Mouse (Mus musculus) hindbrain, embryonic 15.5 days (tissue): ENCODE measurements at regions not wholly inside any gene's neighbourhood (a gene's known extent, or its start where the extent isn't known, plus 50 kb on each side); places are given as distances from the start of the nearest gene placed in this dataset.
"Not testable (repeated sequence)": the region's sequence is repeated elsewhere in the genome, so short reads cannot be mapped to it uniquely, and the experiment has no call there.

Source experiments
- ATAC-seq: fragments of 200-750 bp; cut with Nextera tagmentation; 2 replicates; pipeline ENCODE4 v1.8.0; 2017; ENCODE audit warnings: low read depth, moderate number of reproducible peaks, moderate TSS enrichment; ENCODE audit not compliant: low FRiP score
- H3K27ac ChIP-seq: fragments of 300-500 bp; sonication (generic); replicated peaks from 2 replicates; pipeline ENCODE4 v1.5.1; 2015; ENCODE audit warnings: mild to moderate bottlenecking, inconsistent platforms
- H3K27me3 ChIP-seq: fragments of 300-500 bp; sonication (generic); 2 replicates; pipeline ENCODE4 v1.6.1; 2015; ENCODE audit warnings: control low read depth, inconsistent platforms
- H3K36me3 ChIP-seq: fragments of 300-500 bp; sonication (generic); 2 replicates; pipeline ENCODE4 v1.6.1; 2015; ENCODE audit warnings: control low read depth, inconsistent platforms
- H3K4me1 ChIP-seq: fragments of 300-500 bp; sonication (generic); replicated peaks from 2 replicates; pipeline ENCODE4 v1.6.1; 2015; ENCODE audit warnings: control low read depth, inconsistent platforms
- H3K4me2 ChIP-seq: fragments of 300-500 bp; sonication (generic); 2 replicates; pipeline ENCODE4 v1.6.1; 2015; ENCODE audit warnings: moderate library complexity, mild to moderate bottlenecking, inconsistent platforms
- H3K4me3 ChIP-seq: fragments of 300-500 bp; sonication (generic); 2 replicates; pipeline ENCODE4 v1.5.1; 2015; ENCODE audit warnings: mild to moderate bottlenecking, inconsistent platforms
- H3K9ac ChIP-seq: fragments of 300-500 bp; sonication (generic); 2 replicates; pipeline ENCODE4 v1.6.1; 2015; ENCODE audit warnings: inconsistent platforms
- H3K9me3 ChIP-seq: fragments of 300-500 bp; sonication (generic); 2 replicates; pipeline ENCODE4 v1.6.1; 2016; ENCODE audit warnings: control low read depth, inconsistent platforms
- WGBS: fragments of 180-500 bp; shearing (Covaris S2); methylation state at CpG from one replicate; pipeline ENCODE4 v1.1.7; 2015; 5-methylcytosine and 5-hydroxymethylcytosine counted together

DNA sequence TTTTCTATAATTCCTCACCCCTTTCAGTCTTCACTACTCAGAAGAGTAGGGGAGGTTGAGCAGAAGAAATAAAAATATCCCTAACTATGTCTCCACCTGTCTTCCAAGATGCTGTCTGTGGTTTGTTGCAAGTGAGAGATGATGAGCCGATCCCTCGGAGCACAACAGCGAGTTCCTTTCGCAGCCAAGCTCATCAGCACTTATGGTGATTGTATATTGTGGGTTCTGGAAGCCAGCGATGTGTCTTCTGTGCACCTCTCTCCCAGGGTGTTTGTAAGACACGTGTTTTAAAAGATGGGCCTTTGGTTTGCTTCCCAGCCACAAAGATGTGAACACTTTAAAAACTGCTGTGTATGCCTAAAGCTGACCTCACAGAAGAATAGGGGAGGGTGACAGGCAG, 309.0 kb downstream of the Abcc12 start:
- ATAC-seq, result no peak
- no peaks in the 10 kb centered on the region for H3K27me3 ChIP-seq
- peaks cover 10% of the 10 kb centered on the region for H3K4me1 ChIP-seq
- 81% methylated on average over 6 of the region's 6 CpGs for WGBS
- no peak overlapping the region for H3K4me3 ChIP-seq
- no peak overlapping the region for H3K9ac ChIP-seq
- H3K9me3 ChIP-seq, result no peaks in the 10 kb centered on the region
- no peak overlapping the region for H3K27ac ChIP-seq
- H3K36me3 ChIP-seq, result no peaks in the 10 kb centered on the region
- no peak overlapping the region for H3K4me2 ChIP-seq

DNA sequence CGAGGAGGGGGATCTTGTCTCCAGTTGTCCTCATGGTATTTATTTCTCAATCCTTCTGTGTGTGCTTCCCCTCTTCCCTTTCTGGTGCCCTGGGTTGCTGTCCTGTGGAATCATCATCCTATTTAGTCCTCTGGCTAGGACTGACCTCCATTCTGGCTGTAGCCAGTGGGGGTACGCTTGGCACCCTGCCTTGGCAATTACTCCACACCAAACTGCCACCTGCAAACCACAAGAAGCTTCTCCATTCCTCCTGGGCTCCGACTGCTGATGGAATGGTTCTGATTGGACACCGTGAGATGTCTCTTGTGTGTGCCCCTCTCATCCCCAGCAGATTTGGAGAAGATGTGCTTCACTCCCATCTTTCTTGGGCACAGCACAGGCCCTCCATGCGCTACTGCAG, 322.5 kb downstream of the Abcc12 start:
- WGBS, result 81% methylated on average over 5 of the region's 5 CpGs
- Histone ChIP-seq H3K36me3 (no peaks in the 10 kb centered on the region), H3K27me3 (no peaks in the 10 kb centered on the region), H3K4me2 (no peak overlapping the region), H3K9ac (no peak overlapping the region), H3K4me3 (no peak overlapping the region), H3K9me3 (no peaks in the 10 kb centered on the region), H3K27ac (no peak overlapping the region), H3K4me1 (0 out of 2 replicates have a peak, but pooled peaks cover 8% of the 10 kb centered on the region)
- ATAC-seq, result no peak

DNA sequence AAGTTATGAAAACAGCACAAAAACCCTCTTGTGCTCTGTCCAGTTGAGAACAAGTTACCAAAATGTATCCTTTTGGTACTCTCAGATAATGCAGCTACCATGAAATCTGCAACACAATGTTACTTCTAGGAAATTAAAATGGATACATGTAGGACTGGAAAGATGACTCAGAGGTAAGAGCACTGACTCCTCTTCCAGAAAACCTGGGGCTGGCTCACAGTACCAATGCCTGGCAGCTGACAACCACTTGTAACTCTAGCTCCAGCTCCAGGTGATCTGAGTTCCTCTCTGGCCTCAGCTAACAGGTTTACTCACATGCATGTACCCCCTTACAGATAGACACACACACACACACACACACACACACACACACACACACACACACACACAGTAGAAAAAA, 325.1 kb downstream of the Abcc12 start:
- H3K4me3 ChIP-seq, result no peak overlapping the region
- no peak overlapping the region for H3K9ac ChIP-seq
- H3K27ac ChIP-seq, result no peak overlapping the region
- H3K9me3 ChIP-seq, result no peaks in the 10 kb centered on the region
- ATAC-seq, result no peak
- H3K36me3 ChIP-seq, result no peaks in the 10 kb centered on the region
- no peak overlapping the region for H3K4me2 ChIP-seq
- H3K27me3 ChIP-seq, result no peaks in the 10 kb centered on the region
- H3K4me1 ChIP-seq, result 0 out of 2 replicates have a peak, but pooled peaks cover 8% of the 10 kb centered on the region

- Histone ChIP-seq H3K4me3 (no peak overlapping the region), H3K9me3 (no peaks in the 10 kb centered on the region), H3K27ac (no peak overlapping the region), H3K4me1 (0 out of 2 replicates have a peak, but pooled peaks cover 8% of the 10 kb centered on the region), H3K4me2 (no peak overlapping the region), H3K9ac (no peak overlapping the region), H3K27me3 (no peaks in the 10 kb centered on the region), H3K36me3 (no peaks in the 10 kb centered on the region)
- whole genome bisulfite sequencing, result 74% methylated on average over 1 of the region's 1 CpGs
- ATAC-seq, result no peak
Observed at GRCm38 (mm10) chr8:86254680-86255079, 325.8 kb downstream of the Abcc12 start.

DNA sequence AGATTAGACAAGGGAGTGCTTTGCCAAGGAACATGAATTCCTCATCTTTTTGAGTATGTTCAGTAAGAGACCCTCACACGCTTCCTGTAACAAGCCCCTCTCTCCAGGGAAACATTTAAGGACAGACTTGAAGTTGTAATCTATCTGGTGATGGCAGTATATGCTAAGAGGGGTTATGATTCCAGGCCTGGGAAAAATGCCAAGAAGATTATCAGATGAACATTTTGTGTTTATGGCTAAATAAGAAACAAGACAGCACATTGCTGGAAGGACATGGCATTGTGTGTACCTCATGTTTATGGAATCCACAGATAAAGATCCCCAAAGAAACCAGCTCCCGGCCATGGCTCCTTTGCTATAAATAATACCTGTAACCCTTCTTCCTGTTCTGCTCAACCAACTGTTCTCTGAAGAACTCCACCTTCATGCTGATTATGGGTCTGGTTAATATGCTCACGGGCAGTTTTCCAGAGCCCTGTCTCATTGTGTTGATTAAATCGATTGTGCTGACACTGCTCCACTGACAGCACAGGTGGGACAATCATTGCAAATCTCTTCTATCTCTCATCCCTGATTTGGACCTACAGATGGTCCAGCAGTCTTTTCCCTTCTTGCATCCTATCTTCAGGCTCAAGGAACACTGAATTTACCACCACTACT, 327.7 kb downstream of the Abcc12 start:
- no peak for ATAC-seq
- Histone ChIP-seq H3K9me3 (no peaks in the 10 kb centered on the region), H3K4me1 (0 out of 2 replicates have a peak, but pooled peaks cover 4% of the 10 kb centered on the region)

GRCm38 (mm10) chr8:86234696-86235095, 345.8 kb downstream of the Abcc12 start:
- WGBS, result 96% methylated on average over 4 of the region's 4 CpGs
- no peak overlapping the region for H3K27ac ChIP-seq
- H3K27me3 ChIP-seq, result no peaks in the 10 kb centered on the region
- H3K36me3 ChIP-seq, result no peaks in the 10 kb centered on the region
- no peaks in the 10 kb centered on the region for H3K4me1 ChIP-seq
- H3K9me3 ChIP-seq, result no peaks in the 10 kb centered on the region
- no peak overlapping the region for H3K4me3 ChIP-seq
- no peak overlapping the region for H3K4me2 ChIP-seq
- ATAC-seq, result no peak
- H3K9ac ChIP-seq, result no peak overlapping the region

More for the DNA sequence above, 327.7 kb downstream of the Abcc12 start:
- no peak overlapping the region for H3K9ac ChIP-seq
- 75% methylated on average over 4 of the region's 4 CpGs for WGBS
- no peak overlapping the region for H3K4me2 ChIP-seq
- no peak overlapping the region for H3K27ac ChIP-seq
- H3K4me3 ChIP-seq, result no peak overlapping the region
- no peaks in the 10 kb centered on the region for H3K36me3 ChIP-seq
- no peaks in the 10 kb centered on the region for H3K27me3 ChIP-seq

GRCm38 (mm10) chr8:86231994-86232393, 348.5 kb downstream of the Abcc12 start:
- H3K4me2 ChIP-seq, H3K4me3 ChIP-seq, H3K4me1 ChIP-seq, ATAC-seq, H3K27ac ChIP-seq, H3K9ac ChIP-seq, H3K36me3 ChIP-seq, H3K27me3 ChIP-seq, H3K9me3 ChIP-seq: not testable (repeated sequence)
- WGBS, result 85% methylated on average over 6 of the region's 6 CpGs

- Histone ChIP-seq H3K36me3 (no peaks in the 10 kb centered on the region), H3K27ac (no peak overlapping the region), H3K9ac (no peak overlapping the region), H3K27me3 (no peaks in the 10 kb centered on the region), H3K4me1 (no peaks in the 10 kb centered on the region), H3K4me3 (no peak overlapping the region), H3K9me3 (no peaks in the 10 kb centered on the region), H3K4me2 (no peak overlapping the region)
- WGBS, result 54% methylated on average over 4 of the region's 4 CpGs
- no peak for ATAC-seq
Observed at GRCm38 (mm10) chr8:86224851-86225250, 355.6 kb downstream of the Abcc12 start.

DNA sequence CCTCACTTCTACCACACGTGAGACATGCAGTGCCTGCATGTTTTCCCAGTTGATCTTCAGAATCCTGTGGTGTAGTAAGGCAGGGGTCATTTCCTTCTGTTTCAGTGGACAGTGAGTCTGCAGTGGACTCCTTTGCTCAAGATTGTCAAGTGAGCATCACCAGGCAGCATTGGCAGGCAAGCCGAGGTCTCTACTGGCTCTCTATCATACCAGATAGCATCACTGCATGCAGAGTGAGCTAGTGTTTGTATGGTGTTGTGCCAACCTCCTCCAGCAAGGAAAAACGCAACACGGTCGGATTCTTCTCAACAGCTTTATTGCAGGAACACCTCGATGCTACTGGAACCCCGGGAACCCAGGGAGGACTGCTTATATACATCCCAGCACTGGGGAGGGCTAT, 357.8 kb downstream of the Abcc12 start:
- H3K4me2 ChIP-seq, result no peak overlapping the region
- H3K4me1 ChIP-seq, result no peaks in the 10 kb centered on the region
- no peak for ATAC-seq
- no peaks in the 10 kb centered on the region for H3K36me3 ChIP-seq
- H3K4me3 ChIP-seq, result no peak overlapping the region
- no peak overlapping the region for H3K9ac ChIP-seq
- no peaks in the 10 kb centered on the region for H3K27me3 ChIP-seq
- H3K27ac ChIP-seq, result no peak overlapping the region
- WGBS, result 92% methylated on average over 7 of the region's 7 CpGs
- no peaks in the 10 kb centered on the region for H3K9me3 ChIP-seq

GRCm38 (mm10) chr8:86222228-86222627, 358.3 kb downstream of the Abcc12 start:
- H3K36me3 ChIP-seq, result no peaks in the 10 kb centered on the region
- H3K9me3 ChIP-seq, result no peaks in the 10 kb centered on the region
- no peak for ATAC-seq
- no peak overlapping the region for H3K9ac ChIP-seq
- no peaks in the 10 kb centered on the region for H3K4me1 ChIP-seq
- no peak overlapping the region for H3K4me3 ChIP-seq
- H3K4me2 ChIP-seq, result no peak overlapping the region
- no peaks in the 10 kb centered on the region for H3K27me3 ChIP-seq
- H3K27ac ChIP-seq, result no peak overlapping the region
- 95% methylated on average over 4 of the region's 4 CpGs for WGBS

DNA sequence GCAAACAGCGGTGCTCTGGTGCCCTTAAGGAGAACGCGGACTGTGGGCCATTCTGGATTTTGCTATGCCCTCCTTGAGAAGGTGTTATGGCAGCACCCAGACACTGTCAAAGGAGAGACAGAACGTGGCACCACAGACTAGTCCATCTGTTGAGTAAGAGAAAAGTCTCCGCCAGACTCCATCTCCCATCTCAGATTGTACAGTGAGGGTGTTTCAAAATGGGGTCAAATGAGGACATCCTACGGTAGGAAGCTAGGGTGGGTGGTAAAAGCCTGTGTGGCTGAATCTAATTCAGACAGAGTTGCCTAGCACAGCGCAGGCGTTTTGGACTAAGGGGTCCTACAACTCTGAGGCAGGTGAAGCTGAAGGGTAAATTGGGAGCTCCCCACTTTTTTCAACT, 366.1 kb downstream of the Abcc12 start:
- Histone ChIP-seq H3K4me1 (no peaks in the 10 kb centered on the region), H3K9ac (no peak overlapping the region), H3K4me2 (no peak overlapping the region), H3K27ac (no peak overlapping the region), H3K9me3 (no peaks in the 10 kb centered on the region), H3K36me3 (no peaks in the 10 kb centered on the region), H3K4me3 (no peak overlapping the region), H3K27me3 (no peaks in the 10 kb centered on the region)
- ATAC-seq, result no peak
- 99% methylated on average over 8 of the region's 8 CpGs for WGBS

DNA sequence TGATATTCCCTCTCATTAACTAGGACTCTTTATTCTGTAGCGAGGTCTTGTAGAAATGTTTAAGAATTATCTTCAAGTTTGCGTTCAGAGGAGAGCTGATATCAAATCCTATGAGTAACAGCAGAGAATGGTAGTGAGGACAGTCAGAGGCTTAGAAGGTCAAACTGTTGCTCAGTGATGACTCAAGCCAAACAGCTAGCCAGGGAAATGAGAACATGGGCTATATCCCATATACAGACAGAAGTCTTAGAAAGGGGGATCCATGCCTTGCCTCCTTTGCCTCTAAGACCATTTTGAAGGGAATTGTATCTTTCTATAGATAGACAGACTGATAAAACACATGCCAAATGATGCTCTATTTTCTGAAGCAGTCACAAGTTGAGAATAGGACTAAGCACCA, 368.0 kb downstream of the Abcc12 start:
- Histone ChIP-seq H3K27me3 (no peaks in the 10 kb centered on the region), H3K9ac (no peak overlapping the region), H3K4me1 (no peaks in the 10 kb centered on the region), H3K36me3 (no peaks in the 10 kb centered on the region), H3K27ac (no peak overlapping the region), H3K4me2 (no peak overlapping the region), H3K4me3 (no peak overlapping the region), H3K9me3 (no peaks in the 10 kb centered on the region)
- whole genome bisulfite sequencing, result 95% methylated on average over 2 of the region's 2 CpGs
- ATAC-seq, result no peak

DNA sequence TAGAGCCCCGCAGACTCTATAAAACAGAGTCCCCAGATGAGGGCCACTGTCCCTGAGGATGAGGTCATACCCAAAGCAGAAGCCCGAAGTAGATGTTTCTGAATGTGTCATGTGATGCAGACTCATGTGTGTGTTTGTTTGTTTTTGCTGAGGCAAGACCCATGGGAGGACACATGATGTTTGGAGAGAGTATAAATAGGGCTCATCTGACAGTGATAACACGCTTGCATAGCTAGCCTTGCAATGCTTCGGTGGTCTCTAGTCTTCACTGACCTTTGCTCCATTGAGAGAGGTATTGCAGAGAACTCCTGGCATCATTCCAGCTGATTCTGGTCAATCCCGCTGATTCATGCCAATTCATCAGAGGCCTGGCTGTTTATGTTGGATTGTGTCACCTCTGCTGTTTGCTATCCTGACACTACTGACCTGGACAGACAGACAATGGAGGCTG, 368.1 kb downstream of the Phkb start:
- WGBS, result 67% methylated on average over 5 of the region's 5 CpGs
- Histone ChIP-seq H3K9me3 (no peaks in the 10 kb centered on the region), H3K27me3 (no peaks in the 10 kb centered on the region), H3K9ac (no peak overlapping the region), H3K4me1 (peaks cover 9% of the 10 kb centered on the region), H3K4me3 (no peak overlapping the region), H3K4me2 (no peak overlapping the region), H3K36me3 (no peaks in the 10 kb centered on the region), H3K27ac (no peak overlapping the region)
- ATAC-seq, result no peak
